Comparison of ENCODE assay signal across 8 mouse cellular contexts in genomic region chr4:143212341-143213174, GRCm38 (mm10). TPM values are rescaled to one million over a fixed set of nuclear protein-coding genes. Genes with fewer than 3 reads are reported as not detected.
DNase-seq lines count a peak whose midpoint lies in the region; ATAC-seq and TF ChIP-seq lines count a peak whose summit lies in the region.

Gene Prdm2 (minus strand): TSS chr4:143212995.

- DNase-seq in MEL-GATA-1-ER (ENCODE audit: extremely low read depth, low read depth) = peak; percentile 16
- DNase-seq in cerebellum, adult 8-10 months = peak; percentile 70
- DNase-seq in forelimb bud, embryonic 11.5 days (ENCODE audit: low read depth, low spot score) = peak; percentile 60
- DNase-seq in heart, postnatal 36 days = peak; percentile 74 to 83
- DNase-seq in layer of hippocampus, adult 2 months (ENCODE audit: low spot score in 2 of 2) = peak; percentile 19 to 68
- DNase-seq in lung, adult 18-20 months = peak; percentile 46 to 53

- H3K4me2 ChIP-seq in neural tube, embryonic 14.5 days (ENCODE audit: low read depth, low read length) = peak within 1 kb of the TSS; percentile 80

- TF ChIP-seq POLR2A in testis, adult 2 months (IDR thresholded peaks at IDR 0.05; ENCODE audit: control insufficient read depth, low read depth, low read length) = peak; percentile 73

- peak; percentile 39; the same call in 1 of the 2 replicates for TF ChIP-seq CTCF in layer of hippocampus, adult 2 months (conservative IDR thresholded peaks at IDR 0.05)
- TF ChIP-seq CTCF in testis, adult 2 months (IDR thresholded peaks at IDR 0.05; ENCODE audit: control insufficient read depth, insufficient read depth, insufficient replicate concordance, low read depth, low read length) = no peak

- intact Hi-C loops in heart, postnatal 36 days (cut with DNase I) = loop anchor here (2.0 kb wide), 1 partner anchor 52 kb away; no protein-coding TSS in a partner anchor

- peak within 1 kb of the TSS; percentile 94 for H3K27ac ChIP-seq in layer of hippocampus, adult 2 months
- H3K27ac ChIP-seq in neural tube, embryonic 14.5 days (ENCODE audit: low read depth, low read length) = peak within 1 kb of the TSS; percentile 95
- peak within 1 kb of the TSS; percentile 92 for H3K27ac ChIP-seq in testis, adult 2 months (ENCODE audit: control insufficient read depth, insufficient read depth, low read depth, low read length)

- peak within 1 kb of the TSS; percentile 93 for H3K9ac ChIP-seq in neural tube, embryonic 14.5 days (replicated peaks; ENCODE audit: low read depth, low read length)

- no peaks in the 10 kb centered on the region for H3K36me3 ChIP-seq in neural tube, embryonic 14.5 days (ENCODE audit: control insufficient read depth, insufficient read depth, low read length)
- H3K36me3 ChIP-seq in testis, adult 2 months (ENCODE audit: control insufficient read depth, insufficient read depth, low read length) = no peaks in the 10 kb centered on the region

- H3K4me1 ChIP-seq in neural tube, embryonic 14.5 days (ENCODE audit: control insufficient read depth, insufficient read depth, low read length) = peaks cover 17% of the 10 kb centered on the region
- H3K4me1 ChIP-seq in testis, adult 2 months (ENCODE audit: control insufficient read depth, insufficient read depth, low read length) = peaks cover 9% of the 10 kb centered on the region

- H3K4me3 ChIP-seq in layer of hippocampus, adult 2 months = peak within 1 kb of the TSS; percentile 84
- peak within 1 kb of the TSS; percentile 91 for H3K4me3 ChIP-seq in neural tube, embryonic 14.5 days (ENCODE audit: low read depth, low read length)
- H3K4me3 ChIP-seq in testis, adult 2 months (ENCODE audit: control insufficient read depth, low read depth, low read length) = peak within 1 kb of the TSS; percentile 98

- no peaks in the 10 kb centered on the region for H3K27me3 ChIP-seq in neural tube, embryonic 14.5 days (ENCODE audit: control insufficient read depth, insufficient read depth, low read length)
- H3K27me3 ChIP-seq in testis, adult 2 months (ENCODE audit: control insufficient read depth, insufficient read depth, low read length) = no peaks in the 10 kb centered on the region

- WGBS in neural tube, embryonic 14.5 days = 4% methylated on average over 62 of the region's 96 CpGs

- peak; percentile 86 for ATAC-seq in neural tube, embryonic 14.5 days (ENCODE audit: low read depth)

- no peaks in the 10 kb centered on the region for H3K9me3 ChIP-seq in neural tube, embryonic 14.5 days (ENCODE audit: control insufficient read depth, low read length)

RNA-seq across cellular contexts. Expression of gene Prdm2, which starts in this region (rescaled TPM):
- total RNA-seq in heart, postnatal 36 days (2021) = 10 to 100 TPM; 18.9 to 22.0 TPM
- total RNA-seq in layer of hippocampus, adult 2 months (2021) = 10 to 100 TPM; 45.5 to 49.1 TPM
- polyA plus RNA-seq in neural tube, embryonic 14.5 days (2014; fragmentation: Nextera tagmentation; extraction: Ambion mirVana) = 17.1 and 17.8 TPM in 2 replicates
- 32.3 and 33.4 TPM in 2 replicates for polyA plus RNA-seq in testis, adult 2 months (2012; rRNA removed)

Comparison
In these comparisons a context has a peak if more than half of its experiments do, and no peak if none do; other contexts are left out.
1. Peak in every context shown above with its lines: DNase-seq, ATAC-seq, H3K4me3 ChIP-seq and H3K27ac ChIP-seq.
2. DNase-seq: peak in every context shown above with its lines; median percentile 78 in heart, postnatal 36 days; 70 in cerebellum, adult 8-10 months; 60 in forelimb bud, embryonic 11.5 days; 50 in lung, adult 18-20 months; 44 in layer of hippocampus, adult 2 months; 16 in MEL-GATA-1-ER.